Mouse (Mus musculus): ENCODE measurements around the gene Plcl1. TPM values are rescaled to one million over a fixed set of nuclear protein-coding genes. Genes with fewer than 3 reads are reported as not detected.

The Plcl1 gene
- polyA plus RNA-seq, 1 experiment, result 12.2 TPM

- Histone ChIP-seq H3K27ac (ENCODE audit: insufficient read depth, low read length) (no peak overlapping the region), H3K27me3 (ENCODE audit: control insufficient read depth, insufficient read depth, low read length) (no peaks in the 10 kb centered on the region), H3K4me3 (replicated peaks; ENCODE audit: insufficient read depth, low read depth, low read length) (no peak overlapping the region), H3K4me1 (ENCODE audit: control insufficient read depth, insufficient read depth, low read length) (no peaks in the 10 kb centered on the region)
- TF ChIP-seq CTCF (IDR thresholded peaks at IDR 0.05; ENCODE audit: borderline replicate concordance, insufficient read depth, low read depth, low read length) (no peak), POLR2A (IDR thresholded peaks at IDR 0.05; ENCODE audit: borderline replicate concordance, insufficient read depth, low read length) (no peak)
- DNase-seq, result no peak
- 84% methylated on average over 5 of the region's 5 CpGs for WGBS
Measured at GRCm38 (mm10) chr1:55570225-55570624, 164.5 kb downstream of the Plcl1 start.

- no peaks in the 10 kb centered on the region for H3K27me3 ChIP-seq (ENCODE audit: control insufficient read depth, insufficient read depth, low read length)
- H3K4me1 ChIP-seq (ENCODE audit: control insufficient read depth, insufficient read depth, low read length), result no peaks in the 10 kb centered on the region
- TF ChIP-seq POLR2A (IDR thresholded peaks at IDR 0.05; ENCODE audit: borderline replicate concordance, insufficient read depth, low read length) (no peak), CTCF (IDR thresholded peaks at IDR 0.05; ENCODE audit: borderline replicate concordance, insufficient read depth, low read depth, low read length) (no peak)
- WGBS, result 86% methylated on average over 4 of the region's 4 CpGs
- no peak overlapping the region for H3K27ac ChIP-seq (ENCODE audit: insufficient read depth, low read length)
- no peak for DNase-seq
- H3K4me3 ChIP-seq (replicated peaks; ENCODE audit: insufficient read depth, low read depth, low read length), result no peak overlapping the region
Measured at GRCm38 (mm10) chr1:55571399-55571798, 165.7 kb downstream of the Plcl1 start.

- H3K27me3 ChIP-seq (ENCODE audit: control insufficient read depth, insufficient read depth, low read length), result no peaks in the 10 kb centered on the region
- H3K4me1 ChIP-seq (ENCODE audit: control insufficient read depth, insufficient read depth, low read length), result no peaks in the 10 kb centered on the region
- H3K27ac ChIP-seq (ENCODE audit: insufficient read depth, low read length), result no peak overlapping the region
- DNase-seq, result no peak
- H3K4me3 ChIP-seq (replicated peaks; ENCODE audit: insufficient read depth, low read depth, low read length), result no peak overlapping the region
- TF ChIP-seq POLR2A (IDR thresholded peaks at IDR 0.05; ENCODE audit: borderline replicate concordance, insufficient read depth, low read length), result no peak
- TF ChIP-seq CTCF (IDR thresholded peaks at IDR 0.05; ENCODE audit: borderline replicate concordance, insufficient read depth, low read depth, low read length), result no peak
Measured at GRCm38 (mm10) chr1:55572202-55572601, 166.5 kb downstream of the Plcl1 start.

- Histone ChIP-seq H3K4me1 (ENCODE audit: control insufficient read depth, insufficient read depth, low read length) (no peaks in the 10 kb centered on the region), H3K27me3 (ENCODE audit: control insufficient read depth, insufficient read depth, low read length) (no peaks in the 10 kb centered on the region), H3K4me3 (replicated peaks; ENCODE audit: insufficient read depth, low read depth, low read length) (no peak overlapping the region), H3K27ac (ENCODE audit: insufficient read depth, low read length) (no peak overlapping the region)
- no peak for TF ChIP-seq POLR2A (IDR thresholded peaks at IDR 0.05; ENCODE audit: borderline replicate concordance, insufficient read depth, low read length)
- no peak for TF ChIP-seq CTCF (IDR thresholded peaks at IDR 0.05; ENCODE audit: borderline replicate concordance, insufficient read depth, low read depth, low read length)
- DNase-seq, result no peak
- WGBS, result 93% methylated on average over 3 of the region's 3 CpGs
Measured at GRCm38 (mm10) chr1:55572664-55573063, 166.9 kb downstream of the Plcl1 start.

- H3K4me3 ChIP-seq (replicated peaks; ENCODE audit: insufficient read depth, low read depth, low read length), result no peak overlapping the region
- H3K27me3 ChIP-seq (ENCODE audit: control insufficient read depth, insufficient read depth, low read length), result no peaks in the 10 kb centered on the region
- no peak for TF ChIP-seq POLR2A (IDR thresholded peaks at IDR 0.05; ENCODE audit: borderline replicate concordance, insufficient read depth, low read length)
- no peak for TF ChIP-seq CTCF (IDR thresholded peaks at IDR 0.05; ENCODE audit: borderline replicate concordance, insufficient read depth, low read depth, low read length)
- no peaks in the 10 kb centered on the region for H3K4me1 ChIP-seq (ENCODE audit: control insufficient read depth, insufficient read depth, low read length)
- 36% methylated on average over 2 of the region's 2 CpGs for WGBS
- H3K27ac ChIP-seq (ENCODE audit: insufficient read depth, low read length), result no peak overlapping the region
- DNase-seq, result no peak
Measured at GRCm38 (mm10) chr1:55575916-55576315, 170.2 kb downstream of the Plcl1 start.

- Histone ChIP-seq H3K4me3 (replicated peaks; ENCODE audit: insufficient read depth, low read depth, low read length) (no peak overlapping the region), H3K27ac (ENCODE audit: insufficient read depth, low read length) (no peak overlapping the region), H3K27me3 (ENCODE audit: control insufficient read depth, insufficient read depth, low read length) (no peaks in the 10 kb centered on the region), H3K4me1 (ENCODE audit: control insufficient read depth, insufficient read depth, low read length) (no peaks in the 10 kb centered on the region)
- 38% methylated on average over 2 of the region's 2 CpGs for WGBS
- no peak for DNase-seq
- TF ChIP-seq CTCF (IDR thresholded peaks at IDR 0.05; ENCODE audit: borderline replicate concordance, insufficient read depth, low read depth, low read length) (no peak), POLR2A (IDR thresholded peaks at IDR 0.05; ENCODE audit: borderline replicate concordance, insufficient read depth, low read length) (no peak)
Measured at GRCm38 (mm10) chr1:55581752-55582151, 176.0 kb downstream of the Plcl1 start.

GRCm38 (mm10) chr1:55585441-55585840 lies 179.7 kb downstream of the Plcl1 start:
- no peak overlapping the region for H3K27ac ChIP-seq (ENCODE audit: insufficient read depth, low read length)
- DNase-seq, result no peak
- no peaks in the 10 kb centered on the region for H3K27me3 ChIP-seq (ENCODE audit: control insufficient read depth, insufficient read depth, low read length)
- H3K4me3 ChIP-seq (replicated peaks; ENCODE audit: insufficient read depth, low read depth, low read length), result no peak overlapping the region
- TF ChIP-seq CTCF (IDR thresholded peaks at IDR 0.05; ENCODE audit: borderline replicate concordance, insufficient read depth, low read depth, low read length) (no peak), POLR2A (IDR thresholded peaks at IDR 0.05; ENCODE audit: borderline replicate concordance, insufficient read depth, low read length) (no peak)
- no peaks in the 10 kb centered on the region for H3K4me1 ChIP-seq (ENCODE audit: control insufficient read depth, insufficient read depth, low read length)
- 81% methylated on average over 4 of the region's 4 CpGs for WGBS

GRCm38 (mm10) chr1:55588090-55588489 lies 182.4 kb downstream of the Plcl1 start:
- no peak overlapping the region for H3K4me3 ChIP-seq (replicated peaks; ENCODE audit: insufficient read depth, low read depth, low read length)
- no peak for DNase-seq
- H3K4me1 ChIP-seq (ENCODE audit: control insufficient read depth, insufficient read depth, low read length), result no peaks in the 10 kb centered on the region
- no peaks in the 10 kb centered on the region for H3K27me3 ChIP-seq (ENCODE audit: control insufficient read depth, insufficient read depth, low read length)
- TF ChIP-seq POLR2A (IDR thresholded peaks at IDR 0.05; ENCODE audit: borderline replicate concordance, insufficient read depth, low read length), result no peak
- no peak for TF ChIP-seq CTCF (IDR thresholded peaks at IDR 0.05; ENCODE audit: borderline replicate concordance, insufficient read depth, low read depth, low read length)
- no peak overlapping the region for H3K27ac ChIP-seq (ENCODE audit: insufficient read depth, low read length)
- 42% methylated on average over 6 of the region's 6 CpGs for WGBS

All from cerebellum, adult 2 months (tissue).